Mouse (Mus musculus) thymus, postnatal 25 days (tissue): ENCODE measurements at regions not wholly inside any gene's neighbourhood (a gene's known extent, or its start where the extent isn't known, plus 50 kb on each side); places are given as distances from the start of the nearest gene placed in this dataset.

Source experiments
- DNase-seq: peaks from one replicate; pipeline ENCODE4 v3.0.0; 2022

GRCm38 (mm10) chr3:70097813-70098212 lies 90.4 kb downstream of the Otol1 start:
- no peak for DNase-seq

- no peak for DNase-seq
Observed at GRCm38 (mm10) chr3:70102091-70102490, 94.7 kb downstream of the Otol1 start.

GRCm38 (mm10) chr3:70102593-70103213 lies 95.3 kb downstream of the Otol1 start:
- no peak for DNase-seq

- DNase-seq = peak; percentile 54
Observed at GRCm38 (mm10) chr3:70103983-70104827, 96.8 kb downstream of the Otol1 start.

GRCm38 (mm10) chr3:70104828-70105399 lies 97.5 kb downstream of the Otol1 start:
- peak; percentile 6 for DNase-seq

- DNase-seq = no peak
Observed at GRCm38 (mm10) chr3:70105561-70105960, 98.1 kb downstream of the Otol1 start.

GRCm38 (mm10) chr3:70106141-70106540 lies 98.7 kb downstream of the Otol1 start:
- no peak for DNase-seq

GRCm38 (mm10) chr3:70126212-70126611 lies 118.8 kb downstream of the Otol1 start:
- no peak for DNase-seq

- DNase-seq = no peak
Observed at GRCm38 (mm10) chr3:70130241-70131029, 123.0 kb downstream of the Otol1 start.

- no peak for DNase-seq
Observed at GRCm38 (mm10) chr3:70134963-70135362, 127.5 kb downstream of the Otol1 start.

GRCm38 (mm10) chr3:70138488-70138887 lies 131.1 kb downstream of the Otol1 start:
- DNase-seq = no peak

GRCm38 (mm10) chr3:70138926-70139325 lies 131.5 kb downstream of the Otol1 start:
- no peak for DNase-seq

GRCm38 (mm10) chr3:70145728-70146127 lies 138.3 kb downstream of the Otol1 start:
- DNase-seq = no peak

- DNase-seq = no peak
Observed at GRCm38 (mm10) chr3:70151156-70151555, 143.7 kb downstream of the Otol1 start.

- DNase-seq = no peak
Observed at GRCm38 (mm10) chr3:70160043-70160442, 152.6 kb downstream of the Otol1 start.

GRCm38 (mm10) chr3:70171667-70172066 lies 164.3 kb downstream of the Otol1 start:
- DNase-seq = no peak

GRCm38 (mm10) chr3:70176391-70176790 lies 169.0 kb downstream of the Otol1 start:
- DNase-seq = no peak

- DNase-seq = no peak
Observed at GRCm38 (mm10) chr3:70181611-70182010, 174.2 kb downstream of the Otol1 start.

GRCm38 (mm10) chr3:70190741-70191140 lies 183.3 kb downstream of the Otol1 start:
- DNase-seq = no peak

- DNase-seq = no peak
Observed at GRCm38 (mm10) chr3:70196671-70197070, 189.3 kb downstream of the Otol1 start.

GRCm38 (mm10) chr3:70198890-70199289 lies 191.5 kb downstream of the Otol1 start:
- DNase-seq = no peak

- DNase-seq = no peak
Observed at GRCm38 (mm10) chr3:70201334-70201943, 194.0 kb downstream of the Otol1 start.

- no peak for DNase-seq
Observed at GRCm38 (mm10) chr3:70215195-70215594, 207.8 kb downstream of the Otol1 start.
